Mouse (Mus musculus): ENCODE measurements around the gene Tnpo3.

The Tnpo3 gene

DNA sequence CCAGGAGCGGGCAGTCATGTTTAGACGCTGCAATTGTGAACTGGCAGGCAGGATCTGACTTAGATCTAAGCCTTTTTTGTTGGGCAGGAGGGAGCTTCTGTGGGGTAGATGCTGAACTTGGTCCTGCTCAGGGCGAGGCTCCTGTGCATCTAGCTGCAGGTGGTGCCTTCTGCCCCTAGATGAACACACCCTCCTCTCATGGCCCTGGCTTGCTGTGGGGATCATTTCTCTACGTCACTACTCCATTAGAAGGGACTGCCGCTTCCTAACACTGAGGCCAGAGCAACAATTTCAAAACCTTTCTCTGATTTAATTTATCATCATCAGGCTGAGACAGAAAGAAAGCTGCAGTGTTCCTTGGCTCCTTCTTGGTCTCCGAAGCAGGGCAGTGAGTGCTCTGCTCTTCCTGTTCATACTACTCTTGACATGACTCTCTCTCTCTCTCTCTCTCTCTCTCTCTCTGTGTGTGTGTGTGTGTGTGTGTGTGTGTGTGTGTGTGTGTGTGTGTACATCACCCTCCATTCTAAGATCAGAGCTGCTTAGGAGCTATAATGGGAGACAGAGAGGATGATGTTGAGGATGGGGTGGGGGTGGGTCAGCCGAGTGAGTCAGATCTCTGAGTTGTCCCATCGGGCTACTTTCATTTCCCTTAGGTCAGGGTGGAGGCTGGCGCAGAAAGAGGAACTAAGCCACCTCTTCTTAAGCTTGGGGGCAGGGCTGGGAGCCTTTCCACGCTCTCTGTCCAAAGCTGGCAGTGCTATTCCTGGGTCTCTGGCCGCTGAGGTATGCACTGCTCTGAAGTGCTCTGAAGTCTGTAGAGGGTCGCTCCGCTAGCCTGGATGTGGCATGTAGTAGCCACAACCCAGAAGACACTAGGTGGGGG lies 80.9 kb downstream of the Tnpo3 start:
- in situ Hi-C loops (cut with MboI; ENCODE audit: low sequenced_read_pairs) = no loop called here

GRCm38 (mm10) chr6:29528165-29528505 lies 81.6 kb downstream of the Tnpo3 start:
- in situ Hi-C loops (cut with MboI; ENCODE audit: low sequenced_read_pairs) = no loop called here

- in situ Hi-C loops (cut with MboI; ENCODE audit: low sequenced_read_pairs) = no loop called here
These were observed 82.1 kb downstream of the Tnpo3 start for GRCm38 (mm10) chr6:29527361-29528164.

- in situ Hi-C loops (cut with MboI; ENCODE audit: low sequenced_read_pairs) = no loop called here
These were observed 83.1 kb downstream of the Tnpo3 start, which contains the start of gene Irf5 for GRCm38 (mm10) chr6:29526281-29527251. Gene Irf5 (plus strand): TSS chr6:29526625.

GRCm38 (mm10) chr6:29525256-29525655 lies 84.4 kb downstream of the Tnpo3 start:
- in situ Hi-C loops (cut with MboI; ENCODE audit: low sequenced_read_pairs) = no loop called here

- in situ Hi-C loops (cut with MboI; ENCODE audit: low sequenced_read_pairs) = no loop called here
These were observed 85.6 kb downstream of the Tnpo3 start for GRCm38 (mm10) chr6:29524034-29524489.

DNA sequence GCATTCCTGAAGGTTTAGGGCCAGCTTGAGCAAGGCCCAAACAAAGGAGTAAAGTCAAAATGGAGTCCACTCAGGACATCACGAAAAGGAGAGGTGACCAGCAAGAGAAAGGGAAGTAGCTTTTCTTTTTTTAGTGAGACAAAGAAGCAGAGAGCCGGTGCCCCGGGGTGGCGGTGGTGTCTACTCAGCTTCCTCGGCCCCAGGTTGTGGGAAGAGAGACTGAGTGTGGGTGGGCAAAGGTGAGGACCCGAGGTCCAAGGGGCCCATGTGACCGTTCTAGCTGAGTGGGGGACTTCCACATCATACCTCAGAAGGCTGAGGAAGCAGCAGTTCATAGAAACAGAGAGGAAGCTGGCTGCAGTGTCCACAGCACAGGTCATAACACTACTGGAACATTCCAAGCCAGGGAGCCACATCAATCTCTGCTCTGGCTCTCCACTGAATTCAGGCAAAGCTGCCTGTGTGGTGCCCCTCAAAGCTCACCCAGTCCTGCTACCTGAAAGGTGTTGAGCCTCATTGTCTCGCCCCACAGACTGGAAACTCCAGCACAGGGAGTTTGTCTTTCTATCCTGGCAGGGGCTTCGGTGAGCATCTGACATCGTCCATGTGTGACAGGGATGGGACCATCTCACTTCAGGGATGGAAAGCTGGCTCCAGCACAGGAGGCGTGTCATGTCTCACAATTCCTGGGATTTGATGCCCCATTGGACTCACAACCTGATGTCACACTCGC lies 86.2 kb downstream of the Tnpo3 start:
- in situ Hi-C loops (cut with MboI; ENCODE audit: low sequenced_read_pairs) = no loop called here

DNA sequence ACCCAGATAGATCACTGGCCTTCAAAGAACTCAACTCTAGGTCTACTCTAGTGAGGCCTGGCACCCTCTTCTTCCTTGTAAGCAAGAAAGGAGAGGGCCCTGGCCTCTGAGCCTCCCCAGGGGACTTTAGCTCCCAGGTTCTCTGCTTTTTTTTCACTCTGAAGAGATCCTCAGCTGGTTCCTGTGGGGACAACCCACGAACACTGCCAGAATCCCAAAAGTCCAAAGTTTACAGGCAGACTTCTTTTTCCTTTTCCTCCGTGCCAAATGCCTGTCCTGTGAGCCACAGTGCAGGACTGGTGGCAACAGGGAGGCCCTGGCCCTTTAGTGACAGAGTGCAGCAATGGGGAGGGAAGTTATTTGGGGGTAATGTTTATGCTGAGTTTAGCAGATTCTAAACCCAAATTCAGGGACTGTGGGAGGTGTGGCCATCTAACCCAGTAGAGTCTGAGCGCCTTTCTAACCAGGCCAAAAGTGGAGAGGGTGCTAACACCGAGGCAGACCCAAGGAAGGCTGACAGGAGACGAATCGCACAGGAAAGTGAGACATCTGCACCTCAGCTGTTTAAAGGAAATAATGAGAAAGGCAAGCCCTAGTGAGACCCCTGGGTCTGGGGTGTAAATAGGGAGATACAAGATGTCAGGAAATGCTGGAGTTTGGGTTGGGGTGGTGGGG lies 86.9 kb downstream of the Tnpo3 start:
- in situ Hi-C loops (cut with MboI; ENCODE audit: low sequenced_read_pairs) = no loop called here

GRCm38 (mm10) chr6:29517139-29517538 lies 92.5 kb downstream of the Tnpo3 start:
- in situ Hi-C loops (cut with MboI; ENCODE audit: low sequenced_read_pairs) = no loop called here

DNA sequence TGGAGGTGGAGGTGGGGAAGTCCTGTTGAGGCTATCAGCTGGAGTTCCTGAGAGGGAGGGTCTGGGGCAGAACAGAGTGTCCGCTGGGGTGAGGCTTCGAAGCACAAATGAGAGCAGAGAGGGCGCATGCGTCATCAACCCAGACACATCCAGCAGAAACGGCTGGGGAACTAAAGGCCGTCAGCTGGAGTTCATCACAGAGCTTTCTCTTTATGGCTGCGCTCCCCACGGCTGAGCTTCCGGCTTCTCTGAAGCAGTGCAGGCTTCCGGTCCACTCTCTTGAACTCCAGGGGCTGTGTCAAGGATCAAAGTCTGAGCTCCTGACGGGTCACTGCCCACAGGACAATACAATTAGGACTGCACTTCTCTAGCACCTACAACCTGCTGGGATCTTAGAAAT lies 96.4 kb downstream of the Tnpo3 start:
- in situ Hi-C loops (cut with MboI; ENCODE audit: low sequenced_read_pairs) = no loop called here

DNA sequence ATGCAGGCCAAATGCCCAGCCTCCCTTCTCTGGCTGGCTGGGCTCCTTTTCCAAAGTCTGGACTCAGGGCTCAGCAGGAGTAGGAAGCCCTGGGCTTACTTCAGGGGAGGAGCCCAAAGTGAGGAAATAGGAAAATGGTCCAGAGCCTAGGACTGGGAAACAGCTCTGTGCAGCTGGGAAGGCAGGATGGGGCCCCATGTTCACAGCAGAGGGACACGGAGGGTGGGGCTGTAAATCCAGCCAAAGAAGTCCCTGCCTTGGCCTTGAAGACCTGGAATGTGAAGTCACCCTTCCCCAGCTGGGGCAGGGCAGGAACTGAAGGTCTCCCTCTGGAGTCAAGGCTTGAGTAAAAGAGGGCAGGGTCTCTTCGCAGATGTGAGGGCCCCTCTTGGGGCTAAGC lies 100.6 kb downstream of the Tnpo3 start:
- in situ Hi-C loops (cut with MboI; ENCODE audit: low sequenced_read_pairs) = no loop called here

GRCm38 (mm10) chr6:29507447-29508309 lies 102.0 kb downstream of the Tnpo3 start, which contains the start of gene Kcp:
Gene Kcp (minus strand): TSS chr6:29507952.
- in situ Hi-C loops (cut with MboI; ENCODE audit: low sequenced_read_pairs) = no loop called here

DNA sequence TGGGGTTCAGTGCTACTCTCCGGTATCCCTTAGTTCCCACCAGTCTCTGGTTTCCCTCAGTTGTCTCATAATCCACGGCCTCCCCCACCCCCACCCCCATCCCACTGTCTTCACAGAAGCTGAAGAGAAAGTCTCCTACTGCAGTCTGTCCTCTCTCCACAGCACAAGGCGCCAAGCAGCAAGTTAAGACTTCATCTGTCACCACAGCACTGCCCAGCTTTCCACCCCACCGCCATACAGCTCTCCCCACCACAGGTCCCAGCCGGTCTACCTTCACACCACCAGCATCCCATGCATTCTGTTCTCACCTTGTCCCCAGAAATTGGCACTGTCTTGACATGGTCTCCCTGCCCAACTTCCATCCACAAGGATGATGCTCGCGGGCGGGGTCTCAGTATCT lies 102.9 kb downstream of the Tnpo3 start:
- in situ Hi-C loops (cut with MboI; ENCODE audit: low sequenced_read_pairs) = no loop called here

GRCm38 (mm10) chr6:29505493-29505892 lies 104.2 kb downstream of the Tnpo3 start:
- in situ Hi-C loops (cut with MboI; ENCODE audit: low sequenced_read_pairs) = no loop called here

- in situ Hi-C loops (cut with MboI; ENCODE audit: low sequenced_read_pairs) = no loop called here
These were observed 108.1 kb downstream of the Tnpo3 start for GRCm38 (mm10) chr6:29501599-29501998.

DNA sequence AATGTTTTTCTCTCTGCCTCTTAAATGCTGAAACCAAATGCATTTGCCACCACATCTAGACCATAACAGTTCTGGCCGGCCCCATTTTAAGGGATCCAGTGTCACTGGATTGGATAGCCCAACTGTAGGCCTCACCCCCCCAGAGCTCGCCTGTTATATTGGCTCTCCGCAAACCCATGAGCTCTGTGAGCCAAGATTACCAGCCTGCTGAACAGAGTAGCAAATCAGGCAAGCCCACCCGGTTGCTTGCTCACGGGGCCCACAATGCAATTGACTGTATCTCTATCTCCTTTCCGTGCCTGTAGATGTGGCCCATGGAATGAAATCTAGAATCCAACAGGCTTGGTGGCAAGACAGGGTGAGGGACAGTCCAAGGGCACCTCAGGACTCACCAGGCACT lies 108.9 kb downstream of the Tnpo3 start:
- in situ Hi-C loops (cut with MboI; ENCODE audit: low sequenced_read_pairs) = no loop called here

DNA sequence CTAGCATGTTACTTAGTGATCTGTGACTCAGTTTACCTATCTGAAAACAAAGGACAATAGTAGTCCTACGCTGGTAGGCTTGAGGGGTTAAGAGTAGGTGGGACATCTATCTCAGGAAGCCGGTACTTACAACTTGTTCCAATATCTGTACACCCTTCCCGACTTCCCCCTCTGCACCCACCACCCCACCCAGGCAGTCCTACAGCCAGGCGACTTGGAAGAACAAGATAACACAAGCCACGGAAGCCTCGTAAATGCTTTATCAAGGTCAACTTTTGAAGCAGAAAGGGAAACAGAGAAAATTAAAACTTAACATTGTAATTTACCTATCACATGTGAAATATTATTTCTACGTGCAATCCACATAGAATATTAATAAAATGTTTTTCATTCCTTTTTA lies 109.5 kb downstream of the Tnpo3 start:
- in situ Hi-C loops (cut with MboI; ENCODE audit: low sequenced_read_pairs) = no loop called here

DNA sequence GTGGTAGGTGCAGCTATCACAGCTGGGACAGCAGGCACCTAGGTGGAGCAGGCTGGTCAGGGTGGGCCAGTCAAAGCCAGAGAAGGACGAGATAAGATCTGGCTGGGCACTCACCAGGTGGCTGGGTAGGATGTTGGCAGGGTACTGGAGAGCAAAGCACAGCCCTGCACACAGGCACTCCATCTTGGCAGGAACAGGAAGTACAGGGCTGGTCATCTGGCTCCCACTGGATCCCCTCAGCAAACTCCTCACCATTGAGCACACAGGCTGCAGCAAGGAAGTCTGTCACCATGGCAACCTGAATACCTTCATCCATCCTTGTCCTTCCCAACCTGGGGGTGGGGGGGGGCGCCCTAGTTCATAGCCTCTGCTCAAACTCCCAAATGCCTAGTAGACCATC lies 111.9 kb downstream of the Tnpo3 start:
- in situ Hi-C loops (cut with MboI; ENCODE audit: low sequenced_read_pairs) = no loop called here

DNA sequence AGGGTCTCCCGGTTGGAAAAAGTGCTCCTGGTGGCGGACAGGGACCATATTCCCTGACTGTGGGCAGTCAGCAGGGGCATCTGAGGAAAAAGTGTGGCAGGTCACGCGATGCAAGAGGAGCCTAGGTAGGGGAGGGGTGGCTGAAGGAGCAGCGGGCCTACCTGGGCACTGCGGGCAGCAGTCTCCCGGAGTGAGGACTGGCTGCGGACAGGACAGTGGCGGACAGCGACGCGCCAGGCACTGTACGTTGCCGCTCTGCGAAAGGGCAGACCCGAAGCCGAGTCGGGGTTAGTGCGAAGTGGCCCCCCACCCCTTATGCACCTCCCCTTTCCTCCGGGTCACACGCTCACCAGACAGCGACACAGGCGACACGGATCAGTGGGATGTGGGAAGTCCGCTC lies 113.4 kb downstream of the Tnpo3 start:
- in situ Hi-C loops (cut with MboI; ENCODE audit: low sequenced_read_pairs) = no loop called here
